Comparison of ENCODE assay signal across 8 mouse cellular contexts in genomic region chr6:124570026-124570425, GRCm38 (mm10). TPM values are rescaled to one million over a fixed set of nuclear protein-coding genes. Genes with fewer than 3 reads are reported as not detected.
DNase-seq lines count a peak whose midpoint lies in the region; ATAC-seq and TF ChIP-seq lines count a peak whose summit lies in the region.
"Had no signal": no experiment of that assay in that cellular context is flagged by ENCODE, and none has a peak within 500 bp of the region (broad histone marks: within the 10 kb centered on the region; RNA-seq: fewer than 3 reads in every experiment).

C1rb (plus strand) TSS chr6:124570294.

- DNase-seq in Muller cell, postnatal 12 days (ENCODE audit: inconsistent ontology term): peak; percentile 46
- peak; percentile 65 to 82 for DNase-seq in heart, postnatal 10 days
- peak; percentile 61 for DNase-seq in layer of hippocampus, adult 9-10 months (ENCODE audit: low spot score)
- peak; percentile 44 for DNase-seq in lung, postnatal 25 days (ENCODE audit: low spot score)
- peak; percentile 14 to 18 for DNase-seq in right cerebral cortex, postnatal 36 days (ENCODE audit: low spot score in 2 of 2)

- intact Hi-C loops in heart, postnatal 10 days (cut with DNase I): loop anchor here (2.0 to 5.0 kb wide), 3 partner anchors 51 to 189 kb away; no protein-coding TSS in a partner anchor

- no peak within 1 kb of the TSS for H3K27ac ChIP-seq in bone marrow macrophage, adult 2 months (ENCODE audit: insufficient read depth, low read depth, low read length)

- peak; percentile 61; the same call in 1 of the 2 replicates for ATAC-seq in erythroblast, adult 5-6 weeks (replicated peaks; ENCODE audit: low FRiP score, poor library complexity, severe bottlenecking)

- peak; percentile 65 for TF ChIP-seq CTCF in bone marrow macrophage, adult 2 months (IDR thresholded peaks at IDR 0.05; ENCODE audit: low read depth, low read length)

- no peak within 1 kb of the TSS for H3K4me3 ChIP-seq in bone marrow macrophage, adult 2 months (ENCODE audit: insufficient read depth, low read length)

- no peak for TF ChIP-seq POLR2A in bone marrow macrophage, adult 2 months (IDR thresholded peaks at IDR 0.05; ENCODE audit: borderline replicate concordance, low read depth, low read length)

- no peaks in the 10 kb centered on the region for H3K4me1 ChIP-seq in bone marrow macrophage, adult 2 months (ENCODE audit: control insufficient read depth, insufficient read depth, low read length)

RNA-seq across cellular contexts. Expression of gene C1rb, which starts in this region (rescaled TPM):
- not detected in 2 replicates for polyA plus RNA-seq in bone marrow macrophage, adult 2 months (2012; ENCODE audit: insufficient read depth, insufficient read length, missing spikeins)
- total RNA-seq in erythroblast, adult 5-6 weeks (2015; ENCODE audit: low replicate concordance): 0.96 TPM in 1 of 2 replicates, not detected in the other
- 0.09 TPM in 1 of 2 replicates, not detected in the other for total RNA-seq in erythroblast, adult 5-6 weeks (2017; ENCODE audit: low replicate concordance)
- total RNA-seq in heart, postnatal 10 days (2021): under 1 TPM; 0.74 to 0.79 TPM
- polyA plus RNA-seq: stomach, embryonic 14.5 days had no signal

Comparison
In these comparisons a context has a peak if more than half of its experiments do, and no peak if none do; other contexts are left out.
1. Peak in ATAC-seq in erythroblast, adult 5-6 weeks; RNA of the gene not detected or under 1 TPM.
2. Peak in DNase-seq in heart, postnatal 10 days; RNA of the gene not detected or under 1 TPM.
3. DNase-seq: peak in every context shown above with its lines; median percentile 74 in heart, postnatal 10 days; 61 in layer of hippocampus, adult 9-10 months; 46 in Muller cell, postnatal 12 days; 44 in lung, postnatal 25 days; 16 in right cerebral cortex, postnatal 36 days.